Mouse (Mus musculus) brain, embryonic 14.5 days (tissue): ENCODE measurements at regions not wholly inside any gene's neighbourhood (a gene's known extent, or its start where the extent isn't known, plus 50 kb on each side); places are given as distances from the start of the nearest gene placed in this dataset.

ENCODE experiments used
- CTCF ChIP-seq: fragments of 200-500 bp; IDR thresholded peaks from 2 replicates; pipeline ENCODE4 v1.5.1; 2012; ENCODE audit warnings: inconsistent platforms, mild to moderate bottlenecking, moderate library complexity, borderline replicate concordance; ENCODE audit not compliant: insufficient read depth, insufficient read length; ENCODE audit errors: extremely low read depth
- POLR2A ChIP-seq: fragments of 200-500 bp; IDR thresholded peaks from 2 replicates; pipeline ENCODE4 v1.6.1; 2012; ENCODE audit warnings: mild to moderate bottlenecking, inconsistent platforms, borderline replicate concordance; ENCODE audit not compliant: poor library complexity, insufficient read depth, insufficient read length, severe bottlenecking; ENCODE audit errors: extremely low read depth

GRCm38 (mm10) chr11:111545291-111545690, 479.3 kb downstream of the Kcnj2 start:
- TF ChIP-seq POLR2A (no peak), CTCF (no peak)
